In genomic region chr9:32694916-32695490, GRCm38 (mm10) we compare ENCODE assay signal across 9 mouse cellular contexts. TPM values are rescaled to one million over a fixed set of nuclear protein-coding genes. Genes with fewer than 3 reads are reported as not detected.
A peak's percentile ranks its signal among the peaks of the same experiment; 100 is the strongest.
DNase-seq lines count a peak whose midpoint lies in the region; ATAC-seq and TF ChIP-seq lines count a peak whose summit lies in the region.
"Had no signal": no experiment of that assay in that cellular context is flagged by ENCODE, and none has a peak within 500 bp of the region (broad histone marks: within the 10 kb centered on the region; RNA-seq: fewer than 3 reads in every experiment).

No protein-coding gene starts in this region.

- H3K4me2 ChIP-seq in heart, embryonic 15.5 days = peak overlapping the region; percentile 92

- no peak for DNase-seq in heart, postnatal 25 days (ENCODE audit: low spot score)
- no peak for DNase-seq in ES-E14 (ENCODE audit: low read depth, low spot score)
- no peak for DNase-seq in hindbrain, embryonic 10.5 days (ENCODE audit: low spot score)
- DNase-seq in spleen, adult 12 weeks (ENCODE audit: low spot score) = no peak
- no peak for DNase-seq in adrenal gland, adult 2 months
- DNase-seq in left cerebral cortex, postnatal 10 days (ENCODE audit: extremely low spot score in 1 of 2, low spot score in 2 of 2) = no peak

- intact Hi-C loops in heart, postnatal 25 days (cut with DNase I) = loop anchor here (5.0 kb wide), 2 partner anchors 47 to 247 kb away; no protein-coding TSS in a partner anchor
- intact Hi-C loops in left cerebral cortex, postnatal 10 days (cut with DNase I) = no loop called here

- peak overlapping the region; percentile 95 for H3K27ac ChIP-seq in heart, embryonic 15.5 days
- H3K27ac ChIP-seq in ES-E14 (ENCODE audit: insufficient read depth, low read depth, low read length, poor library complexity, severe bottlenecking) (no peak overlapping the region), macrophage (peak overlapping the region; percentile 27; the same call in 1 of the 2 replicates)
- H3K27ac ChIP-seq in hindbrain, embryonic 10.5 days = peak overlapping the region; percentile 83

- WGBS in heart, embryonic 15.5 days = 46% methylated on average over 4 of the region's 4 CpGs
- 54% methylated on average over 4 of the region's 4 CpGs for WGBS in hindbrain, embryonic 10.5 days
- WGBS in macrophage (ENCODE audit: missing documents) = 54% methylated on average over 4 of the region's 4 CpGs

- in situ Hi-C loops in ES-E14 (cut with MboI; ENCODE audit: low sequenced_read_pairs in 2 of 2, unreplicated experiment in 2 of 2) = no loop called here

- H3K4me3 ChIP-seq in heart, embryonic 15.5 days = peak overlapping the region; percentile 71
- H3K4me3 ChIP-seq in ES-E14 (ENCODE audit: insufficient read depth in 1 of 2, low read depth in 1 of 2, low read length in 2 of 2, poor library complexity in 1 of 2, severe bottlenecking in 1 of 2) (peak overlapping the region; percentile 61 to 69; a peak in 3 of 4 replicates), macrophage (ENCODE audit: inconsistent target) (peak overlapping the region; percentile 56)
- peak overlapping the region; percentile 63 for H3K4me3 ChIP-seq in hindbrain, embryonic 10.5 days

- peaks cover 28% of the 10 kb centered on the region for H3K4me1 ChIP-seq in heart, embryonic 15.5 days (replicated peaks)
- no peaks in the 10 kb centered on the region for H3K4me1 ChIP-seq in ES-E14 (ENCODE audit: control insufficient read depth in 2 of 2, insufficient read depth in 2 of 2, low read length in 2 of 2, poor library complexity in 1 of 2)
- peaks cover 15% of the 10 kb centered on the region for H3K4me1 ChIP-seq in hindbrain, embryonic 10.5 days (replicated peaks)

- no peaks in the 10 kb centered on the region for H3K27me3 ChIP-seq in heart, embryonic 15.5 days
- peaks cover 93% of the 10 kb centered on the region for H3K27me3 ChIP-seq in hindbrain, embryonic 10.5 days (ENCODE audit: insufficient read depth, poor library complexity, severe bottlenecking)

- H3K9me3 ChIP-seq in heart, embryonic 15.5 days (replicated peaks) = no peaks in the 10 kb centered on the region
- no peaks in the 10 kb centered on the region for H3K9me3 ChIP-seq in ES-E14 (ENCODE audit: control insufficient read depth, insufficient read depth, low read depth, low read length)
- no peaks in the 10 kb centered on the region for H3K9me3 ChIP-seq in hindbrain, embryonic 10.5 days

- H3K9ac ChIP-seq in heart, embryonic 15.5 days = peak overlapping the region; percentile 76
- no peak overlapping the region for H3K9ac ChIP-seq in ES-E14 (ENCODE audit: insufficient read depth, low read depth, low read length, poor library complexity, severe bottlenecking)

- no peaks in the 10 kb centered on the region for H3K79me2 ChIP-seq in macrophage (ENCODE audit: inconsistent target)

- no peaks in the 10 kb centered on the region for H3K36me3 ChIP-seq in heart, embryonic 15.5 days
- H3K36me3 ChIP-seq in ES-E14 (ENCODE audit: control insufficient read depth, insufficient read depth, low read length, poor library complexity, severe bottlenecking) (no peaks in the 10 kb centered on the region), macrophage (ENCODE audit: inconsistent target) (no peaks in the 10 kb centered on the region)
- H3K36me3 ChIP-seq in hindbrain, embryonic 10.5 days = no peaks in the 10 kb centered on the region
- H3K36me3 ChIP-seq: G1E had no signal

- ATAC-seq in heart, embryonic 15.5 days (replicated peaks; ENCODE audit: insufficient number of reproducible peaks, insufficient read depth, low FRiP score, low read depth) = no peak

TF ChIP-seq in ES-E14, 5 proteins besides CTCF, POLR2A, EP300 and RAD21:
- TF ChIP-seq ZC3H11A (IDR thresholded peaks at IDR 0.05; ENCODE audit: borderline replicate concordance, low read depth, low read length) = no peak
- no peak for TF ChIP-seq HCFC1 (IDR thresholded peaks at IDR 0.05; ENCODE audit: borderline replicate concordance, insufficient read depth, low read length)
- TF ChIP-seq ZNF384 (IDR thresholded peaks at IDR 0.05; ENCODE audit: low read depth, low read length) = no peak
- TF ChIP-seq MAFK (IDR thresholded peaks at IDR 0.05; ENCODE audit: insufficient read depth, low read depth, low read length) = no peak
- TF ChIP-seq CHD2 (IDR thresholded peaks at IDR 0.05; ENCODE audit: low read depth, low read length) = no peak

RNA-seq across cellular contexts. Expression of gene Ets1, which starts 59.0 kb away (rescaled TPM):
- 46.3 and 54.9 TPM in 2 replicates for polyA plus RNA-seq in heart, embryonic 15.5 days (2015; fragmentation: Nextera tagmentation; extraction: Ambion mirVana)
- 10 to 100 TPM; 64.3 to 67.1 TPM for total RNA-seq in heart, postnatal 25 days (2021)
- 9.7 and 20.9 TPM in 2 replicates for total RNA-seq in ES-E14 (2012; rRNA removed)
- 29.0 and 32.0 TPM in 2 replicates for polyA plus RNA-seq in hindbrain, embryonic 10.5 days (2016; fragmentation: Nextera tagmentation; extraction: Ambion mirVana)
- total RNA-seq in macrophage (2018; cell fraction: chromatin; rRNA removed) = 10 to 100 TPM in 3 of 26 experiments, 1 to 10 TPM in 16, under 1 TPM in 7; 0.46 to 26.4 (median 1.6) TPM
- 1 to 10 TPM in 13 of 26 experiments, under 1 TPM in 13; 0.28 to 8.4 (median 1.0) TPM for total RNA-seq in macrophage (2018; cell fraction: cytosol; rRNA removed)
- total RNA-seq in macrophage (2018; cell fraction: nucleus; rRNA removed) = 10 to 100 TPM in 2 of 26 experiments, 1 to 10 TPM in 17, under 1 TPM in 7; 0.33 to 12.1 (median 1.3) TPM
- polyA plus RNA-seq in macrophage (2018) = 0.69 to 2.5 TPM (median 0.79 TPM) in 3 replicates
- 10 to 100 TPM; 20.8 to 39.6 TPM for total RNA-seq in adrenal gland, adult 2 months (2021)
- 10.7 and 12.8 TPM in 2 replicates for polyA plus RNA-seq in adrenal gland, adult 2 months (2012; rRNA removed)
- total RNA-seq in left cerebral cortex, postnatal 10 days (2021) = 10 to 100 TPM; 19.0 to 24.7 TPM
- polyA plus RNA-seq: G1E had no signal
